Mouse (Mus musculus) frontal cortex, postnatal 25 days (tissue): ENCODE measurements around the gene Ykt6.
"Not testable (repeated sequence)": the region's sequence is repeated elsewhere in the genome, so short reads cannot be mapped to it uniquely, and the experiment has no call there.

Experiments used
- DNase-seq, 2 experiments: peaks; one replicate each; pipeline ENCODE4 v3.0.0; 2022; ENCODE audit warnings: low spot score in 2 of 2

The Ykt6 gene

GRCm38 (mm10) chr11:5990910-5991309, 35.4 kb downstream of the Ykt6 start:
- DNase-seq, result no peak

GRCm38 (mm10) chr11:5994212-5994611, 38.7 kb downstream of the Ykt6 start:
- no peak for DNase-seq

- no peak for DNase-seq
Observed at GRCm38 (mm10) chr11:5994880-5995279, 39.4 kb downstream of the Ykt6 start.

- peak; percentile 80 to 86 for DNase-seq
Observed at GRCm38 (mm10) chr11:5995989-5996388, 40.5 kb downstream of the Ykt6 start.

GRCm38 (mm10) chr11:5998472-5998871, 43.0 kb downstream of the Ykt6 start:
- DNase-seq, result no peak

- DNase-seq, result peak; percentile 58 to 64
Observed at GRCm38 (mm10) chr11:5999832-6000771, 44.6 kb downstream of the Ykt6 start.

- DNase-seq, result no peak
Observed at GRCm38 (mm10) chr11:6000961-6001682, 45.6 kb downstream of the Ykt6 start.

- no peak for DNase-seq
Observed at GRCm38 (mm10) chr11:6001981-6002649, 46.6 kb downstream of the Ykt6 start.

GRCm38 (mm10) chr11:6003046-6003639, 47.6 kb downstream of the Ykt6 start:
- DNase-seq, result no peak

- DNase-seq, result not testable (repeated sequence)
Observed at GRCm38 (mm10) chr11:6005374-6006043, 50.0 kb downstream of the Ykt6 start.

GRCm38 (mm10) chr11:6006351-6007009, 51.0 kb downstream of the Ykt6 start:
- DNase-seq, result not testable (repeated sequence)

- DNase-seq, result not testable (repeated sequence)
Observed at GRCm38 (mm10) chr11:6007010-6007778, 51.7 kb downstream of the Ykt6 start.

GRCm38 (mm10) chr11:6007779-6008128, 52.3 kb downstream of the Ykt6 start:
- DNase-seq, result not testable (repeated sequence)

GRCm38 (mm10) chr11:6010751-6011482, 55.4 kb downstream of the Ykt6 start:
- DNase-seq, result not testable (repeated sequence)

- no peak for DNase-seq
Observed at GRCm38 (mm10) chr11:6011879-6012278, 56.4 kb downstream of the Ykt6 start.

GRCm38 (mm10) chr11:6013359-6013758, 57.9 kb downstream of the Ykt6 start:
- DNase-seq, result no peak

GRCm38 (mm10) chr11:6015011-6015431, 59.5 kb downstream of the Ykt6 start:
- DNase-seq, result no peak

GRCm38 (mm10) chr11:6016368-6016767, 60.9 kb downstream of the Ykt6 start:
- no peak for DNase-seq

- no peak for DNase-seq
Observed at GRCm38 (mm10) chr11:6016797-6017395, 61.4 kb downstream of the Ykt6 start.
